Mouse (Mus musculus) heart, adult 2 months (tissue): ENCODE data around the gene Sel1l2.

Source experiments
- CTCF ChIP-seq: fragments of 200-600 bp; IDR thresholded peaks from 2 replicates; pipeline ENCODE4 v1.8.1; 2022; ENCODE audit warnings: antibody characterized with exemption, mild to moderate bottlenecking, moderate library complexity
- EP300 ChIP-seq: fragments of 200-500 bp; IDR thresholded peaks from 2 replicates; pipeline ENCODE4 v1.6.1; 2011; ENCODE audit warnings: low read depth, low read length, control low read depth; ENCODE audit not compliant: insufficient read depth
- POLR2A ChIP-seq: fragments of 200-500 bp; IDR thresholded peaks from 2 replicates; pipeline ENCODE4 v1.6.1; 2011; ENCODE audit warnings: mild to moderate bottlenecking, low read depth, low read length, control low read depth; ENCODE audit not compliant: insufficient read depth

DNA sequence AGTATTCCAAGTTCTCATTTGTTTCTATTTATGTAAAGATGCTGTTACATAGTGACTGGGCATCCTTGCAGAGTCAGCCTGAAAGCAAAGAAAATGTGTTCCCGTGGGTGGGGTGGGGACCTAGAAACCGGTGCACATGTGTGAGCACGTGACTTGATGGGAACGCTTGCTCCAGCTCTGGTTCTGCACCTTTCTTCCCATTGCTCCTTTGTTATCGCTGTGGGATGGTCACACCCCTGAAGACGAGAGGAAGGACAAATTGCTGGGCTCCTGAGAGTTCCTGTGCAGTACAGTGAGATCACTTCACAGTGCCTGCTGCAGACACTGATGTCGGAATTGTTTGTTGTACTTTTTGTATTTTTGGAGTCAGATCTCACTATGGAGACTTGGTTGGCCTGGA lies 185.8 kb downstream of the Sel1l2 start:
- TF ChIP-seq POLR2A: no peak
- TF ChIP-seq CTCF: no peak
- no peak for TF ChIP-seq EP300
